Comparison of ENCODE assay signal across 8 mouse cellular contexts in the genomic region with DNA sequence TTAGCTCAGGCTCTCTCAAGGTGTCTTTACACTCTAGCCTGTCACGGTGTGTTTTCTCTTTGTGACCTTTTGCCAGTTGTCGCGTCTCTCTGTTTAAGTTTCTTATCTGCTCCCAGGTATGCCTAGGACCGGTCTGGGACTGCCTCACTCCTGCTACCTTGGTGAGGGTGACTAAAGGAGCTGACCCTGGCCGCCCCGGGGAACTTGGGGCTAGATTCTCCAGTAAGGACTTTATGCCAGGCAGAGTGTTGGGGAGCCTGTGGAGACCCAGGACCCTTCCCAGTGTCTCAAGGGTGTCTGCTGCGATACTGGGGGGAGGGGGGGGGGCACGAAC. TPM values are rescaled to one million over a fixed set of nuclear protein-coding genes. Genes with fewer than 3 reads are reported as not detected.
DNase-seq lines count a peak whose midpoint lies in the region; ATAC-seq and TF ChIP-seq lines count a peak whose summit lies in the region.

No protein-coding gene starts in this region.

- no peak for TF ChIP-seq CTCF in left cerebral cortex, adult 2 months (IDR thresholded peaks at IDR 0.05)

- H3K9me3 ChIP-seq in embryonic facial prominence, embryonic 13.5 days: no peaks in the 10 kb centered on the region
- H3K9me3 ChIP-seq in limb, embryonic 10.5 days (replicated peaks): no peaks in the 10 kb centered on the region
- no peaks in the 10 kb centered on the region for H3K9me3 ChIP-seq in neural tube, embryonic 13.5 days

- intact Hi-C loops in left cerebral cortex, adult 2 months (cut with DNase I): loop anchor here (5.0 kb wide), 2 partner anchors 40 to 65 kb away; a partner anchor contains a TSS
- intact Hi-C loops in left cerebral cortex, postnatal 4 days (cut with DNase I): no loop called here
- intact Hi-C loops in left cerebral cortex, postnatal 36 days (cut with DNase I): loop anchor here (10.0 kb wide), 1 partner anchor 167 kb away; a partner anchor contains a TSS

- DNase-seq in left cerebral cortex, adult 2 months (ENCODE audit: extremely low spot score in 1 of 2, low spot score in 2 of 2): no peak
- no peak for DNase-seq in left cerebral cortex, postnatal 4 days
- no peak for DNase-seq in limb, embryonic 10.5 days (ENCODE audit: low spot score)
- DNase-seq in urinary bladder, adult 2 months (ENCODE audit: low spot score): no peak
- DNase-seq in left cerebral cortex, postnatal 36 days (ENCODE audit: low spot score in 2 of 2): no peak
- no peak for DNase-seq in cerebellum, postnatal 4 days (ENCODE audit: low spot score in 2 of 2)

- no peak for ATAC-seq in embryonic facial prominence, embryonic 13.5 days (ENCODE audit: insufficient number of reproducible peaks, insufficient read depth, low FRiP score, low TSS enrichment, low read depth)
- ATAC-seq in neural tube, embryonic 13.5 days (ENCODE audit: low read depth): 0 out of 2 replicates have a peak, but pooled peaks have one; percentile 3

- peak overlapping the region; percentile 92 for H3K9ac ChIP-seq in embryonic facial prominence, embryonic 13.5 days
- H3K9ac ChIP-seq in neural tube, embryonic 13.5 days: peak overlapping the region; percentile 93

- H3K36me3 ChIP-seq in embryonic facial prominence, embryonic 13.5 days: peaks cover 14% of the 10 kb centered on the region
- peaks cover 21% of the 10 kb centered on the region for H3K36me3 ChIP-seq in limb, embryonic 10.5 days
- H3K36me3 ChIP-seq in neural tube, embryonic 13.5 days: peaks cover 6% of the 10 kb centered on the region; the same call in 1 of the 2 replicates

- no peaks in the 10 kb centered on the region for H3K27me3 ChIP-seq in embryonic facial prominence, embryonic 13.5 days
- no peaks in the 10 kb centered on the region for H3K27me3 ChIP-seq in limb, embryonic 10.5 days (ENCODE audit: low read depth, poor library complexity, severe bottlenecking)
- no peaks in the 10 kb centered on the region for H3K27me3 ChIP-seq in neural tube, embryonic 13.5 days

- 8% methylated on average over 8 of the region's 8 CpGs for WGBS in embryonic facial prominence, embryonic 13.5 days
- 15% methylated on average over 8 of the region's 8 CpGs for WGBS in limb, embryonic 10.5 days
- 17% methylated on average over 8 of the region's 8 CpGs for WGBS in neural tube, embryonic 13.5 days

- peaks cover 30% of the 10 kb centered on the region for H3K4me1 ChIP-seq in embryonic facial prominence, embryonic 13.5 days
- H3K4me1 ChIP-seq in limb, embryonic 10.5 days: peaks cover 30% of the 10 kb centered on the region
- H3K4me1 ChIP-seq in neural tube, embryonic 13.5 days (replicated peaks): peaks cover 39% of the 10 kb centered on the region

- H3K27ac ChIP-seq in left cerebral cortex, adult 2 months: peak overlapping the region; percentile 90
- 0 out of 2 replicates have a peak overlapping the region, but pooled peaks have one; percentile 93 for H3K27ac ChIP-seq in embryonic facial prominence, embryonic 13.5 days
- peak overlapping the region; percentile 93 for H3K27ac ChIP-seq in limb, embryonic 10.5 days
- peak overlapping the region; percentile 89 for H3K27ac ChIP-seq in neural tube, embryonic 13.5 days (replicated peaks)

- peak overlapping the region; percentile 91 for H3K4me2 ChIP-seq in embryonic facial prominence, embryonic 13.5 days
- peak overlapping the region; percentile 93 for H3K4me2 ChIP-seq in neural tube, embryonic 13.5 days

- H3K4me3 ChIP-seq in left cerebral cortex, adult 2 months: peak overlapping the region; percentile 85
- H3K4me3 ChIP-seq in embryonic facial prominence, embryonic 13.5 days: peak overlapping the region; percentile 92
- peak overlapping the region; percentile 92 for H3K4me3 ChIP-seq in limb, embryonic 10.5 days
- peak overlapping the region; percentile 93 for H3K4me3 ChIP-seq in neural tube, embryonic 13.5 days

RNA-seq across cellular contexts. Expression of a gene that starts 0.7 kb away (rescaled TPM):
- total RNA-seq in left cerebral cortex, adult 2 months (2021): 10 to 100 TPM; 71.6 to 77.6 TPM
- 10 to 100 TPM; 54.7 to 62.7 TPM for total RNA-seq in left cerebral cortex, postnatal 4 days (2021)
- 104 and 109 TPM in 2 replicates for polyA plus RNA-seq in embryonic facial prominence, embryonic 13.5 days (2015; fragmentation: Nextera tagmentation; extraction: Ambion mirVana)
- polyA plus RNA-seq in limb, embryonic 10.5 days (2016; fragmentation: Nextera tagmentation; extraction: Ambion mirVana): 64.0 and 73.7 TPM in 2 replicates
- 78.9 and 79.7 TPM in 2 replicates for polyA plus RNA-seq in neural tube, embryonic 13.5 days (2015; fragmentation: Nextera tagmentation; extraction: Ambion mirVana)
- 457 and 472 TPM in 2 replicates for polyA plus RNA-seq in urinary bladder, adult 2 months (2012; rRNA removed)
- total RNA-seq in left cerebral cortex, postnatal 36 days (2021): 10 to 100 TPM; 71.2 to 88.3 TPM

RNA-seq across cellular contexts. Expression of a gene that starts 23.6 kb away (rescaled TPM):
- 100 to 1,000 TPM; 142 to 156 TPM for total RNA-seq in left cerebral cortex, adult 2 months (2021)
- 100 to 1,000 TPM; 175 to 189 TPM for total RNA-seq in left cerebral cortex, postnatal 4 days (2021)
- polyA plus RNA-seq in embryonic facial prominence, embryonic 13.5 days (2015; fragmentation: Nextera tagmentation; extraction: Ambion mirVana): 393 and 397 TPM in 2 replicates
- 400 and 420 TPM in 2 replicates for polyA plus RNA-seq in limb, embryonic 10.5 days (2016; fragmentation: Nextera tagmentation; extraction: Ambion mirVana)
- polyA plus RNA-seq in neural tube, embryonic 13.5 days (2015; fragmentation: Nextera tagmentation; extraction: Ambion mirVana): 248 and 252 TPM in 2 replicates
- polyA plus RNA-seq in urinary bladder, adult 2 months (2012; rRNA removed): 294 and 318 TPM in 2 replicates
- 100 to 1,000 TPM; 140 to 168 TPM for total RNA-seq in left cerebral cortex, postnatal 36 days (2021)

RNA-seq across cellular contexts. Expression of a gene that starts 23.7 kb away (rescaled TPM):
- total RNA-seq in left cerebral cortex, adult 2 months (2021): 1 to 10 TPM; 2.0 to 5.3 TPM
- total RNA-seq in left cerebral cortex, postnatal 4 days (2021): 10 to 100 TPM in 1 of 2 experiments, not detected in 1; 21.0 TPM
- polyA plus RNA-seq in embryonic facial prominence, embryonic 13.5 days (2015; fragmentation: Nextera tagmentation; extraction: Ambion mirVana): 2.6 and 4.1 TPM in 2 replicates
- 1.6 and 1.7 TPM in 2 replicates for polyA plus RNA-seq in limb, embryonic 10.5 days (2016; fragmentation: Nextera tagmentation; extraction: Ambion mirVana)
- 2.0 and 8.6 TPM in 2 replicates for polyA plus RNA-seq in neural tube, embryonic 13.5 days (2015; fragmentation: Nextera tagmentation; extraction: Ambion mirVana)
- 0.89 and 23.6 TPM in 2 replicates for polyA plus RNA-seq in urinary bladder, adult 2 months (2012; rRNA removed)
- 10 to 100 TPM in 1 of 2 experiments, 1 to 10 TPM in 1; 9.8 to 18.2 TPM for total RNA-seq in left cerebral cortex, postnatal 36 days (2021)

RNA-seq across cellular contexts. Expression of a gene that starts 39.8 kb away (rescaled TPM):
- 10 to 100 TPM; 47.4 to 48.0 TPM for total RNA-seq in left cerebral cortex, adult 2 months (2021)
- total RNA-seq in left cerebral cortex, postnatal 4 days (2021): 10 to 100 TPM; 45.1 to 47.6 TPM
- polyA plus RNA-seq in embryonic facial prominence, embryonic 13.5 days (2015; fragmentation: Nextera tagmentation; extraction: Ambion mirVana): 76.4 and 80.3 TPM in 2 replicates
- 98.4 and 104 TPM in 2 replicates for polyA plus RNA-seq in limb, embryonic 10.5 days (2016; fragmentation: Nextera tagmentation; extraction: Ambion mirVana)
- polyA plus RNA-seq in neural tube, embryonic 13.5 days (2015; fragmentation: Nextera tagmentation; extraction: Ambion mirVana): 86.8 and 87.9 TPM in 2 replicates
- 42.8 and 47.7 TPM in 2 replicates for polyA plus RNA-seq in urinary bladder, adult 2 months (2012; rRNA removed)
- 10 to 100 TPM; 46.2 to 46.4 TPM for total RNA-seq in left cerebral cortex, postnatal 36 days (2021)

RNA-seq across cellular contexts. Expression of a gene that starts 52.2 kb away (rescaled TPM):
- total RNA-seq in left cerebral cortex, adult 2 months (2021): 1 to 10 TPM; 3.0 to 3.5 TPM
- 1 to 10 TPM; 1.7 to 2.2 TPM for total RNA-seq in left cerebral cortex, postnatal 4 days (2021)
- 1.3 TPM in 2 replicates for polyA plus RNA-seq in embryonic facial prominence, embryonic 13.5 days (2015; fragmentation: Nextera tagmentation; extraction: Ambion mirVana)
- 0.75 and 0.85 TPM in 2 replicates for polyA plus RNA-seq in limb, embryonic 10.5 days (2016; fragmentation: Nextera tagmentation; extraction: Ambion mirVana)
- 1.0 TPM in 2 replicates for polyA plus RNA-seq in neural tube, embryonic 13.5 days (2015; fragmentation: Nextera tagmentation; extraction: Ambion mirVana)
- 16.7 and 19.2 TPM in 2 replicates for polyA plus RNA-seq in urinary bladder, adult 2 months (2012; rRNA removed)
- 1 to 10 TPM; 2.9 to 3.4 TPM for total RNA-seq in left cerebral cortex, postnatal 36 days (2021)
